Mouse (Mus musculus) thymus, adult 2 months (tissue): ENCODE data around the gene Scrg1.

Source experiments
- CTCF ChIP-seq: fragments of 200-500 bp; IDR thresholded peaks from 2 replicates; pipeline ENCODE4 v1.5.1; 2012; ENCODE audit warnings: mild to moderate bottlenecking, control low read depth, low read length, moderate library complexity, borderline replicate concordance; ENCODE audit not compliant: control insufficient read depth, poor library complexity, insufficient read depth; ENCODE audit errors: extremely low read depth
- POLR2A ChIP-seq: fragments of 200-500 bp; IDR thresholded peaks from 2 replicates; pipeline ENCODE4 v1.6.1; 2012; ENCODE audit warnings: mild to moderate bottlenecking, low read length, control low read depth, moderate library complexity; ENCODE audit not compliant: control insufficient read depth, poor library complexity, insufficient read depth; ENCODE audit errors: extremely low read depth

DNA sequence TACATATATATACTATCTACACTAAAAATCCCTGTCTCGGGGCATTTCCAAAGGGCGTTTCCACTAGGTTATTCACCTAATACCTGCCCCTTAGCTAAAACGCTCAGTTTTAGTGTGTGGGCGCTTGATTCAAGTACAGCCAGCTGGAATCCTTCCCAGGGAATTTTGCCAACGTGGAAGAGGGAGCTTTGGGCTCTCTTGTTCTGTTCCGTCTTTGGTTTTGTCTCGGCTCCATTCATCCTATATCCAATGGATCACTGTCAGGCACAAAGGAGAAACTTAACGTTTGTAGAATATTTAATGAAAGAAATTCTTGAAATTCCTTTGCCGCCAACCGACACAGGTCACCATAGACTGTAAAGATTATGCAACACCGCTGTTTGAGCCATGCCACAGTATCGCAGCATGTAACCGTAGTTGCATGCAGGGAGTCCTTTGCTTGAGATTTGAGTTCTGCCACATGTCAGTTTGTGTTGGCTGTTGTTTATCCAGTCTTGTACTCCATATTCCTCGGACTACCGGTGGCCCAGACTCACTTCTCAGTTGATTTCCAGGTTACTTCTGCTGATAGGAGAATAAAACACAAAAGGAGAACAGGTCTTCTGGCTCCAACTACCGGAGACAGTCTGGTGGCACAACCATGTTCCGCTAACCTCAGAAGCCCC lies 43.3 kb downstream of the Scrg1 start:
- TF ChIP-seq POLR2A: no peak
- TF ChIP-seq CTCF: no peak
